Mouse (Mus musculus) erythroblast, embryonic 14.5 days (primary cell): Measurements from ENCODE around the gene Col18a1. TPM values are rescaled to one million over a fixed set of nuclear protein-coding genes. Genes with fewer than 3 reads are reported as not detected.

Source experiments
- H3K27me3 ChIP-seq: 2 replicates; pipeline ENCODE4 v1.6.1; 2012; ENCODE audit warnings: inconsistent platforms; ENCODE audit not compliant: control insufficient read depth
- H3K36me3 ChIP-seq: 2 replicates; pipeline ENCODE4 v1.6.1; 2012; ENCODE audit warnings: mild to moderate bottlenecking, inconsistent platforms; ENCODE audit not compliant: control insufficient read depth
- H3K4me1 ChIP-seq: 2 replicates; pipeline ENCODE4 v1.6.1; 2012; ENCODE audit warnings: inconsistent platforms; ENCODE audit not compliant: control insufficient read depth
- H3K4me3 ChIP-seq: replicated peaks from 2 replicates; pipeline ENCODE3; 2012; ENCODE audit warnings: moderate library complexity, mild to moderate bottlenecking, inconsistent platforms
- H3K9me3 ChIP-seq: 2 replicates; pipeline ENCODE4 v1.6.1; 2012; ENCODE audit warnings: low read length, inconsistent platforms, mixed read lengths; ENCODE audit not compliant: control insufficient read depth
- GATA1 ChIP-seq: IDR thresholded peaks from 2 replicates; pipeline ENCODE4 v1.6.1; 2012; ENCODE audit warnings: low read length, inconsistent platforms, mixed read lengths
- TAL1 ChIP-seq: IDR thresholded peaks from 3 replicates; pipeline ENCODE4 v1.6.1; 2012; ENCODE audit warnings: low read length, inconsistent platforms, mixed read lengths
- polyA plus RNA-seq: library from polyadenylated mRNA; stranded (reverse); fragments of >175 nt; gene quantifications from 2 replicates; pipeline ENCODE4 v1.2.3, GENCODE M21; 2012

Gene Col18a1
- polyA plus RNA-seq, 1 experiment = 0.66 TPM

- H3K36me3 ChIP-seq = peaks cover 2% of the 10 kb centered on the region; the same call in 1 of the 2 replicates
- H3K4me3 ChIP-seq = no peak overlapping the region
These were observed 56.3 kb downstream of the Col18a1 start for GRCm38 (mm10) chr10:77110010-77110409.

GRCm38 (mm10) chr10:77108106-77108505, 58.2 kb downstream of the Col18a1 start:
- H3K9me3 ChIP-seq = peaks cover 4% of the 10 kb centered on the region
- no peak overlapping the region for H3K4me3 ChIP-seq
- no peak for TF ChIP-seq GATA1
- no peak for TF ChIP-seq TAL1
- H3K36me3 ChIP-seq = peaks cover 2% of the 10 kb centered on the region; the same call in 1 of the 2 replicates
- H3K4me1 ChIP-seq = peaks cover 2% of the 10 kb centered on the region; the same call in 1 of the 2 replicates
- no peaks in the 10 kb centered on the region for H3K27me3 ChIP-seq

More at GRCm38 (mm10) chr10:77110010-77110409, 56.3 kb downstream of the Col18a1 start:
- no peak for TF ChIP-seq GATA1
- TF ChIP-seq TAL1 = no peak
- H3K27me3 ChIP-seq = no peaks in the 10 kb centered on the region
- H3K9me3 ChIP-seq = peaks cover 4% of the 10 kb centered on the region
- H3K4me1 ChIP-seq = peaks cover 2% of the 10 kb centered on the region; the same call in 1 of the 2 replicates

- no peaks in the 10 kb centered on the region for H3K27me3 ChIP-seq
- H3K4me1 ChIP-seq = peaks cover 2% of the 10 kb centered on the region; the same call in 1 of the 2 replicates
- peaks cover 4% of the 10 kb centered on the region for H3K9me3 ChIP-seq
- TF ChIP-seq GATA1 (no peak), TAL1 (no peak)
- H3K36me3 ChIP-seq = peaks cover 2% of the 10 kb centered on the region; the same call in 1 of the 2 replicates
- no peak overlapping the region for H3K4me3 ChIP-seq
These were observed 62.0 kb downstream of the Col18a1 start for GRCm38 (mm10) chr10:77104327-77104726.

GRCm38 (mm10) chr10:77103689-77104088, 62.7 kb downstream of the Col18a1 start:
- no peak for TF ChIP-seq GATA1
- no peak for TF ChIP-seq TAL1
- Histone ChIP-seq H3K36me3 (peaks cover 2% of the 10 kb centered on the region; the same call in 1 of the 2 replicates), H3K4me1 (peaks cover 2% of the 10 kb centered on the region; the same call in 1 of the 2 replicates), H3K27me3 (no peaks in the 10 kb centered on the region), H3K4me3 (no peak overlapping the region), H3K9me3 (peaks cover 4% of the 10 kb centered on the region)

- Histone ChIP-seq H3K9me3 (no peaks in the 10 kb centered on the region), H3K27me3 (no peaks in the 10 kb centered on the region), H3K36me3 (peaks cover 4% of the 10 kb centered on the region; the same call in 1 of the 2 replicates), H3K4me3 (no peak overlapping the region), H3K4me1 (no peaks in the 10 kb centered on the region)
- TF ChIP-seq TAL1 (no peak), GATA1 (no peak)
These were observed 66.6 kb downstream of the Col18a1 start for GRCm38 (mm10) chr10:77099777-77100176.

GRCm38 (mm10) chr10:77098619-77099018, 67.7 kb downstream of the Col18a1 start:
- peaks cover 6% of the 10 kb centered on the region; the same call in 1 of the 2 replicates for H3K36me3 ChIP-seq
- TF ChIP-seq TAL1 = no peak
- no peak for TF ChIP-seq GATA1

GRCm38 (mm10) chr10:77097890-77098200, 68.5 kb downstream of the Col18a1 start:
- H3K27me3 ChIP-seq = no peaks in the 10 kb centered on the region
- peaks cover 6% of the 10 kb centered on the region; the same call in 1 of the 2 replicates for H3K36me3 ChIP-seq
- TF ChIP-seq GATA1 = no peak
- no peak for TF ChIP-seq TAL1
- H3K4me3 ChIP-seq = no peak overlapping the region
- H3K4me1 ChIP-seq = no peaks in the 10 kb centered on the region
- peaks cover 2% of the 10 kb centered on the region; the same call in 1 of the 2 replicates for H3K9me3 ChIP-seq

More at GRCm38 (mm10) chr10:77098619-77099018, 67.7 kb downstream of the Col18a1 start:
- Histone ChIP-seq H3K27me3 (no peaks in the 10 kb centered on the region), H3K4me3 (no peak overlapping the region), H3K9me3 (no peaks in the 10 kb centered on the region), H3K4me1 (no peaks in the 10 kb centered on the region)

- H3K27me3 ChIP-seq = no peaks in the 10 kb centered on the region
- H3K4me3 ChIP-seq = no peak overlapping the region
- H3K4me1 ChIP-seq = no peaks in the 10 kb centered on the region
- TF ChIP-seq GATA1 (no peak), TAL1 (no peak)
- H3K36me3 ChIP-seq = peaks cover 8% of the 10 kb centered on the region; the same call in 1 of the 2 replicates
- peaks cover 5% of the 10 kb centered on the region for H3K9me3 ChIP-seq
These were observed 69.1 kb downstream of the Col18a1 start for GRCm38 (mm10) chr10:77097006-77097889.

GRCm38 (mm10) chr10:77095666-77096065, 70.7 kb downstream of the Col18a1 start:
- H3K4me3 ChIP-seq = no peak overlapping the region
- peaks cover 5% of the 10 kb centered on the region for H3K9me3 ChIP-seq
- peaks cover 2% of the 10 kb centered on the region; the same call in 1 of the 2 replicates for H3K4me1 ChIP-seq
- H3K27me3 ChIP-seq = no peaks in the 10 kb centered on the region
- H3K36me3 ChIP-seq = peaks cover 8% of the 10 kb centered on the region; the same call in 1 of the 2 replicates
- no peak for TF ChIP-seq TAL1
- no peak for TF ChIP-seq GATA1
